Mouse (Mus musculus) liver, embryonic 14.5 days (tissue): ENCODE measurements around the gene Arrdc5.

ENCODE experiments used
- CTCF ChIP-seq: IDR thresholded peaks from 2 replicates; pipeline ENCODE4 v1.5.1; 2016; ENCODE audit warnings: antibody characterized with exemption, low read depth, control low read depth
- EP300 ChIP-seq: IDR thresholded peaks from 2 replicates; pipeline ENCODE4 v1.6.1; 2016; ENCODE audit warnings: antibody characterized with exemption, low read depth

GRCm38 (mm10) chr17:56298238-56298637 is 1.8 kb downstream of the Arrdc5 start:
- TF ChIP-seq CTCF (no peak), EP300 (no peak)
